Mouse (Mus musculus) duodenum, adult 2 months (tissue): ENCODE results near the gene Pdzrn4. TPM values are rescaled to one million over a fixed set of nuclear protein-coding genes. Genes with fewer than 3 reads are reported as not detected.

Source experiments
- polyA plus RNA-seq: library from polyadenylated mRNA; depleted of rRNA; stranded (reverse); fragments of >200 nt; gene quantifications from 2 replicates; pipeline ENCODE4 v1.2.3, GENCODE M21; 2012; ENCODE audit warnings: low replicate concordance; rRNA removed

Pdzrn4 gene
- 0.09 and 0.22 TPM in 2 replicates for polyA plus RNA-seq

DNA sequence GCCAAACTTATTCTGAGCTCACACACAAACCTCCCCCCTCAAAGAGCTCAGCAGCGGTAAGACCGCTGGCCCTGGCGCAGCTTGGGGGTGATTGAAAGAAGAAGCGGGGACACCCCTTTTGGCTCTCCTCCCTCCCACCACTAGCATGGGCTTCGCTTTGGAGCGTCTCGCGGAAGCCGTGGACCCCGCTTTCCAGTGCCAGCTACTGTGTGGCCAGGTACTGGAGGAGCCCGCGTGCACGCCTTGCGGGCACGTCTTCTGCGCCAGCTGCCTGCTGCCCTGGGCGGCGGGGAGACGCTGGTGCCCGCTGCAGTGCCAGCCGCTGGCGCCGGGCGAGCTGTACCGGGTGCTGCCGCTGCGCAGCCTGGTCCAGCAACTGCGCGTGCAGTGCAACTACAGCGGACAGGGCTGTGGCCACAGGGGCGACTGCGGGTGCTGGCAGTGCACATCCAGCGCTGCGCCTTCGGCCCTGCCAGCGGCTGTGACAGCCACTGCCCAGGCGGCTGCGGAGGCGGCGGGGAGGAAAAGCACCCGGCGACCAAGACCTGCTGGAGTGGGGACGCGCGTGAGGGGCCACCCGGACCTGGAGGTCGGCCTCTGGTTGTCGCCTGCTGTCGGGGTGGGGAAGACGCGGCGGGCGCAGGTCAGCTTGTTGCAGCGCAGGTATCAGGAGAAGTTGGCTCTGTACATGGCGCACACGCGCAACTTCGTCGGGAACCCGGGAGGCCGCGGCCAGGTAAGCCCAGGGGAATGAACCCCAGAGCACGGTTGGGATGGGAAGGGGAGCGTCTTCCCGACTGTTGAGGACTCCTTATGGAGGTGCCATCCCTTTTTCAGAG is at the start of gene Pdzrn4:
Gene Pdzrn4, plus strand, starts transcription at position 112 of the 839 bp plus-strand sequence.

